Mouse (Mus musculus) megakaryocyte, embryonic 14.5 days (primary cell): ENCODE measurements at regions not wholly inside any gene's neighbourhood (a gene's known extent, or its start where the extent isn't known, plus 50 kb on each side); places are given as distances from the start of the nearest gene placed in this dataset.

ENCODE experiments used
- FLI1 ChIP-seq: IDR thresholded peaks from 2 replicates; pipeline ENCODE4 v1.6.1; 2012; ENCODE audit warnings: low read length, inconsistent platforms, mixed read lengths
- GATA1 ChIP-seq: IDR thresholded peaks from 3 replicates; pipeline ENCODE4 v1.6.1; 2012; ENCODE audit warnings: mixed read lengths, low read length, inconsistent platforms, borderline replicate concordance

DNA sequence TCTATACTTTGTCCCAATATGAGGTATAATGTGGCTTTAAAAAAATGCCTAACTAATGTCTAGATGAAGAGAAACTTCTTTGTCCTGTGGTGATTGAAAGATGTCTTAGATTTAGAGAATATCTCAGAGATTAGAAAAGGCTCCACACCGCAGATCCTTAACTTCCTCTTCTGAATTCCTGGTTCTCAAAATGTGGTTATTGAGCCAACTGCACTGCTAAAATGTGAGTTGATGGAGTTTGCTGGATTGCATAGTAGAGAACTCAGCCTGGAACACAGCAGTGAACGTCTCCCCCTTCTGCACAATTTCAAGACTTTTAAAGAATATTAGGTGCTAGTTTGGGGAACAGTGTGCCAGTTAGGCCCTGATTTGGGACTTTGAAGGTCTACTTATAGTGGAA is 312.7 kb upstream of the Cd180 start:
- TF ChIP-seq GATA1 (no peak), FLI1 (no peak)
